ENCODE assay signal across 11 mouse cellular contexts in genomic region chr13:105443871-105444237, GRCm38 (mm10). TPM values are rescaled to one million over a fixed set of nuclear protein-coding genes. Genes with fewer than 3 reads are reported as not detected.
A peak's percentile ranks its signal among the peaks of the same experiment; 100 is the strongest.
DNase-seq lines count a peak whose midpoint lies in the region; ATAC-seq and TF ChIP-seq lines count a peak whose summit lies in the region.
"Had no signal": no experiment of that assay in that cellular context is flagged by ENCODE, and none has a peak within 500 bp of the region (broad histone marks: within the 10 kb centered on the region; RNA-seq: fewer than 3 reads in every experiment).

No protein-coding gene starts in this region.

- under 1% methylated on average over 15 of the region's 15 CpGs for WGBS in embryonic facial prominence, embryonic 13.5 days
- WGBS in hindbrain, embryonic 12.5 days, result 0% methylated on average over 15 of the region's 15 CpGs
- under 1% methylated on average over 15 of the region's 15 CpGs for WGBS in neural tube, embryonic 11.5 days

- ATAC-seq in embryonic facial prominence, embryonic 13.5 days (ENCODE audit: insufficient number of reproducible peaks, insufficient read depth, low FRiP score, low TSS enrichment, low read depth), result no peak
- peak; percentile 46 for ATAC-seq in hindbrain, embryonic 12.5 days (ENCODE audit: low FRiP score)
- no peak for ATAC-seq in neural tube, embryonic 11.5 days (ENCODE audit: insufficient read depth, low FRiP score, low TSS enrichment)
- ATAC-seq: Patski had no signal

- H3K4me2 ChIP-seq in embryonic facial prominence, embryonic 13.5 days, result peak overlapping the region; percentile 45
- H3K4me2 ChIP-seq in hindbrain, embryonic 12.5 days (replicated peaks), result peak overlapping the region; percentile 57
- peak overlapping the region; percentile 39 for H3K4me2 ChIP-seq in neural tube, embryonic 11.5 days (ENCODE audit: low read depth)

- peak overlapping the region; percentile 64 for H3K4me3 ChIP-seq in left cerebral cortex, adult 2 months
- peak overlapping the region; percentile 25; the same call in 1 of the 2 replicates for H3K4me3 ChIP-seq in embryonic facial prominence, embryonic 13.5 days
- peak overlapping the region; percentile 36 for H3K4me3 ChIP-seq in hindbrain, embryonic 12.5 days
- H3K4me3 ChIP-seq in neural tube, embryonic 11.5 days (ENCODE audit: low read depth, low read length), result peak overlapping the region; percentile 14; the same call in 1 of the 2 replicates

- H3K9me3 ChIP-seq in embryonic facial prominence, embryonic 13.5 days, result no peaks in the 10 kb centered on the region
- no peaks in the 10 kb centered on the region for H3K9me3 ChIP-seq in hindbrain, embryonic 12.5 days (replicated peaks)
- H3K9me3 ChIP-seq in neural tube, embryonic 11.5 days (ENCODE audit: control insufficient read depth, low read length), result no peaks in the 10 kb centered on the region

- DNase-seq in left cerebral cortex, adult 2 months (ENCODE audit: extremely low spot score in 1 of 2, low spot score in 2 of 2), result peak; percentile 17 to 20
- DNase-seq in left cerebral cortex, postnatal 4 days, result no peak
- DNase-seq in neural tube, embryonic 11.5 days (ENCODE audit: low spot score), result no peak
- DNase-seq in thymus, postnatal 0 days (ENCODE audit: low spot score), result no peak
- DNase-seq in heart, postnatal 25 days (ENCODE audit: low spot score), result no peak
- no peak for DNase-seq in heart, adult 9 months (ENCODE audit: low spot score in 2 of 2)
- DNase-seq: cerebellum, adult 18-20 months; heart, adult 18-20 months had no signal

- intact Hi-C loops in left cerebral cortex, adult 2 months (cut with DNase I), result loop anchor here (2.0 to 10.0 kb wide), 3 partner anchors 721 to 1475 kb away; no protein-coding TSS in a partner anchor
- intact Hi-C loops in left cerebral cortex, postnatal 4 days (cut with DNase I), result loop anchor here (5.0 kb wide), 2 partner anchors 838 to 1473 kb away; no protein-coding TSS in a partner anchor
- intact Hi-C loops in heart, postnatal 25 days (cut with DNase I), result loop anchor here (10.0 kb wide), 1 partner anchor 1471 kb away; no protein-coding TSS in a partner anchor

- H3K27me3 ChIP-seq in embryonic facial prominence, embryonic 13.5 days, result peaks cover 52% of the 10 kb centered on the region
- H3K27me3 ChIP-seq in hindbrain, embryonic 12.5 days, result peaks cover 44% of the 10 kb centered on the region
- peaks cover 35% of the 10 kb centered on the region for H3K27me3 ChIP-seq in neural tube, embryonic 11.5 days (ENCODE audit: control insufficient read depth, insufficient read depth, low read length)

- H3K9ac ChIP-seq in embryonic facial prominence, embryonic 13.5 days, result no peak overlapping the region
- H3K9ac ChIP-seq in hindbrain, embryonic 12.5 days, result no peak overlapping the region; the same call in 1 of the 2 replicates
- H3K9ac ChIP-seq in neural tube, embryonic 11.5 days (ENCODE audit: low read length), result no peak overlapping the region

- peaks cover 10% of the 10 kb centered on the region for H3K4me1 ChIP-seq in embryonic facial prominence, embryonic 13.5 days
- H3K4me1 ChIP-seq in hindbrain, embryonic 12.5 days, result peaks cover 15% of the 10 kb centered on the region
- no peaks in the 10 kb centered on the region for H3K4me1 ChIP-seq in neural tube, embryonic 11.5 days (ENCODE audit: control insufficient read depth, insufficient read depth, low read length)

- H3K36me3 ChIP-seq in embryonic facial prominence, embryonic 13.5 days, result no peaks in the 10 kb centered on the region
- no peaks in the 10 kb centered on the region for H3K36me3 ChIP-seq in hindbrain, embryonic 12.5 days
- no peaks in the 10 kb centered on the region for H3K36me3 ChIP-seq in neural tube, embryonic 11.5 days (ENCODE audit: control insufficient read depth, insufficient read depth, low read length)

- peak overlapping the region; percentile 30 for H3K27ac ChIP-seq in left cerebral cortex, adult 2 months
- H3K27ac ChIP-seq in embryonic facial prominence, embryonic 13.5 days, result no peak overlapping the region
- H3K27ac ChIP-seq in hindbrain, embryonic 12.5 days, result no peak overlapping the region
- no peak overlapping the region for H3K27ac ChIP-seq in neural tube, embryonic 11.5 days (ENCODE audit: low read depth, low read length)

- TF ChIP-seq CTCF in left cerebral cortex, adult 2 months (IDR thresholded peaks at IDR 0.05), result no peak

RNA-seq across cellular contexts. Expression of gene Htr1a, which starts 0.4 kb away (rescaled TPM):
- total RNA-seq in left cerebral cortex, adult 2 months (2021), result 10 to 100 TPM; 11.6 to 11.7 TPM
- 1 to 10 TPM; 6.0 to 8.4 TPM for total RNA-seq in left cerebral cortex, postnatal 4 days (2021)
- 0.10 and 0.13 TPM in 2 replicates for polyA plus RNA-seq in embryonic facial prominence, embryonic 13.5 days (2015; fragmentation: Nextera tagmentation; extraction: Ambion mirVana)
- 0.75 and 1.4 TPM in 2 replicates for polyA plus RNA-seq in hindbrain, embryonic 12.5 days (2016; fragmentation: Nextera tagmentation; extraction: Ambion mirVana)
- polyA plus RNA-seq in neural tube, embryonic 11.5 days (2014; fragmentation: Nextera tagmentation; extraction: Ambion mirVana), result 0.19 and 0.28 TPM in 2 replicates
- polyA plus RNA-seq in thymus, postnatal 0 days (2015; fragmentation: Nextera tagmentation; extraction: Ambion mirVana), result not detected in 2 replicates
- total RNA-seq in heart, postnatal 25 days (2021), result not detected
- total RNA-seq: heart, adult 18-20 months had no signal
- polyA plus RNA-seq: Patski had no signal

Comparison
In these comparisons a context has a peak if more than half of its experiments do, and no peak if none do; other contexts are left out.
1. DNase-seq: peak in left cerebral cortex, adult 2 months (2 of 2); none in left cerebral cortex, postnatal 4 days (single experiment), neural tube, embryonic 11.5 days (single experiment), thymus, postnatal 0 days (single experiment), heart, postnatal 25 days (single experiment) and heart, adult 9 months (0 of 2).
2. H3K4me3 ChIP-seq: peak in every context shown above with its lines; median percentile 64 in left cerebral cortex, adult 2 months; 36 in hindbrain, embryonic 12.5 days; 25 in embryonic facial prominence, embryonic 13.5 days; 14 in neural tube, embryonic 11.5 days.
3. Peak in every context shown above with its lines, with median percentiles within 50 percentile points of each other: H3K4me2 ChIP-seq.